Mouse (Mus musculus): ENCODE measurements around the gene Rapgefl1. TPM values are rescaled to one million over a fixed set of nuclear protein-coding genes. Genes with fewer than 3 reads are reported as not detected.
"Not testable (repeated sequence)": the region's sequence is repeated elsewhere in the genome, so short reads cannot be mapped to it uniquely, and the experiment has no call there.

Rapgefl1 gene
- polyA plus RNA-seq, 1 experiment, result 0.40 TPM

GRCm38 (mm10) chr11:98796515-98797216 is 39.9 kb upstream of the Rapgefl1 start:
- H3K4me1 ChIP-seq (ENCODE audit: control insufficient read depth, insufficient read depth, insufficient read length, low read length), result peaks cover 12% of the 10 kb centered on the region
- peak overlapping the region; percentile 88 for H3K4me3 ChIP-seq (ENCODE audit: insufficient read depth, low read depth, low read length)
- H3K27ac ChIP-seq (replicated peaks; ENCODE audit: low read depth, low read length), result peak overlapping the region; percentile 83

GRCm38 (mm10) chr11:98797306-98797705 is 39.3 kb upstream of the Rapgefl1 start:
- H3K4me3 ChIP-seq (ENCODE audit: insufficient read depth, low read depth, low read length), result peak overlapping the region; percentile 88
- peaks cover 12% of the 10 kb centered on the region for H3K4me1 ChIP-seq (ENCODE audit: control insufficient read depth, insufficient read depth, insufficient read length, low read length)
- H3K27ac ChIP-seq (replicated peaks; ENCODE audit: low read depth, low read length), result peak overlapping the region; percentile 14; the same call in 1 of the 2 replicates

GRCm38 (mm10) chr11:98797909-98798308 is 38.7 kb upstream of the Rapgefl1 start:
- peak overlapping the region; percentile 88 for H3K4me3 ChIP-seq (ENCODE audit: insufficient read depth, low read depth, low read length)
- peaks cover 12% of the 10 kb centered on the region for H3K4me1 ChIP-seq (ENCODE audit: control insufficient read depth, insufficient read depth, insufficient read length, low read length)
- 0 out of 2 replicates have a peak overlapping the region, but pooled peaks have one; percentile 14 for H3K27ac ChIP-seq (replicated peaks; ENCODE audit: low read depth, low read length)

- Histone ChIP-seq H3K4me1 (ENCODE audit: control insufficient read depth, insufficient read depth, insufficient read length, low read length) (no peaks in the 10 kb centered on the region), H3K4me3 (ENCODE audit: insufficient read depth, low read depth, low read length) (no peak within 1 kb of the TSS), H3K27ac (replicated peaks; ENCODE audit: low read depth, low read length) (no peak within 1 kb of the TSS)
Measured at GRCm38 (mm10) chr11:98804605-98805004, 32.0 kb upstream of the Rapgefl1 start, which contains the start of gene Casc3. TSS of gene Casc3 (plus strand) at chr11:98804905.

- no peak overlapping the region for H3K4me3 ChIP-seq (ENCODE audit: insufficient read depth, low read depth, low read length)
- H3K4me1 ChIP-seq (ENCODE audit: control insufficient read depth, insufficient read depth, insufficient read length, low read length), result no peaks in the 10 kb centered on the region
- no peak overlapping the region for H3K27ac ChIP-seq (replicated peaks; ENCODE audit: low read depth, low read length)
Measured at GRCm38 (mm10) chr11:98808417-98808816, 28.2 kb upstream of the Rapgefl1 start.

- Histone ChIP-seq H3K4me3 (ENCODE audit: insufficient read depth, low read depth, low read length) (peak overlapping the region; percentile 84), H3K27ac (replicated peaks; ENCODE audit: low read depth, low read length) (peak overlapping the region; percentile 94), H3K4me1 (ENCODE audit: control insufficient read depth, insufficient read depth, insufficient read length, low read length) (no peaks in the 10 kb centered on the region)
Measured at GRCm38 (mm10) chr11:98809457-98810290, 26.9 kb upstream of the Rapgefl1 start.

- peak overlapping the region; percentile 84 for H3K4me3 ChIP-seq (ENCODE audit: insufficient read depth, low read depth, low read length)
- H3K4me1 ChIP-seq (ENCODE audit: control insufficient read depth, insufficient read depth, insufficient read length, low read length), result no peaks in the 10 kb centered on the region
- no peak overlapping the region for H3K27ac ChIP-seq (replicated peaks; ENCODE audit: low read depth, low read length)
Measured at GRCm38 (mm10) chr11:98810686-98811085, 25.9 kb upstream of the Rapgefl1 start.

GRCm38 (mm10) chr11:98816706-98817239 is 19.8 kb upstream of the Rapgefl1 start:
- H3K4me3 ChIP-seq (ENCODE audit: insufficient read depth, low read depth, low read length), result no peak overlapping the region
- no peak overlapping the region for H3K27ac ChIP-seq (replicated peaks; ENCODE audit: low read depth, low read length)
- H3K4me1 ChIP-seq (ENCODE audit: control insufficient read depth, insufficient read depth, insufficient read length, low read length), result no peaks in the 10 kb centered on the region

GRCm38 (mm10) chr11:98820968-98821367 is 15.6 kb upstream of the Rapgefl1 start:
- Histone ChIP-seq H3K4me1 (ENCODE audit: control insufficient read depth, insufficient read depth, insufficient read length, low read length) (no peaks in the 10 kb centered on the region), H3K4me3 (ENCODE audit: insufficient read depth, low read depth, low read length) (no peak overlapping the region), H3K27ac (replicated peaks; ENCODE audit: low read depth, low read length) (no peak overlapping the region)

GRCm38 (mm10) chr11:98826071-98826470 is 10.5 kb upstream of the Rapgefl1 start:
- not testable (repeated sequence) for H3K27ac ChIP-seq (replicated peaks; ENCODE audit: low read depth, low read length); H3K4me3 ChIP-seq (ENCODE audit: insufficient read depth, low read depth, low read length); H3K4me1 ChIP-seq (ENCODE audit: control insufficient read depth, insufficient read depth, insufficient read length, low read length)

- H3K4me1 ChIP-seq (ENCODE audit: control insufficient read depth, insufficient read depth, insufficient read length, low read length), result no peaks in the 10 kb centered on the region
- H3K4me3 ChIP-seq (ENCODE audit: insufficient read depth, low read depth, low read length), result no peak overlapping the region
- H3K27ac ChIP-seq (replicated peaks; ENCODE audit: low read depth, low read length), result no peak overlapping the region
Measured at GRCm38 (mm10) chr11:98827877-98828276, 8.7 kb upstream of the Rapgefl1 start.

GRCm38 (mm10) chr11:98829091-98829775 is 7.4 kb upstream of the Rapgefl1 start:
- H3K27ac ChIP-seq (replicated peaks; ENCODE audit: low read depth, low read length), result 0 out of 2 replicates have a peak overlapping the region, but pooled peaks have one; percentile 38
- H3K4me1 ChIP-seq (ENCODE audit: control insufficient read depth, insufficient read depth, insufficient read length, low read length), result no peaks in the 10 kb centered on the region
- no peak overlapping the region for H3K4me3 ChIP-seq (ENCODE audit: insufficient read depth, low read depth, low read length)

GRCm38 (mm10) chr11:98829875-98830274 is 6.7 kb upstream of the Rapgefl1 start:
- no peak overlapping the region for H3K4me3 ChIP-seq (ENCODE audit: insufficient read depth, low read depth, low read length)
- no peaks in the 10 kb centered on the region for H3K4me1 ChIP-seq (ENCODE audit: control insufficient read depth, insufficient read depth, insufficient read length, low read length)
- H3K27ac ChIP-seq (replicated peaks; ENCODE audit: low read depth, low read length), result no peak overlapping the region

- no peaks in the 10 kb centered on the region for H3K4me1 ChIP-seq (ENCODE audit: control insufficient read depth, insufficient read depth, insufficient read length, low read length)
- no peak overlapping the region for H3K27ac ChIP-seq (replicated peaks; ENCODE audit: low read depth, low read length)
- H3K4me3 ChIP-seq (ENCODE audit: insufficient read depth, low read depth, low read length), result no peak overlapping the region
Measured at GRCm38 (mm10) chr11:98835296-98835695, 1.3 kb upstream of the Rapgefl1 start.

- H3K27ac ChIP-seq (replicated peaks; ENCODE audit: low read depth, low read length), result no peak overlapping the region
- H3K4me3 ChIP-seq (ENCODE audit: insufficient read depth, low read depth, low read length), result no peak overlapping the region
- no peaks in the 10 kb centered on the region for H3K4me1 ChIP-seq (ENCODE audit: control insufficient read depth, insufficient read depth, insufficient read length, low read length)
Measured at GRCm38 (mm10) chr11:98835725-98836124, 860 bp upstream of the Rapgefl1 start.

Measured in brown adipose tissue, adult 24 weeks (tissue).